Mouse (Mus musculus): ENCODE results near the gene Eef2. TPM values are rescaled to one million over a fixed set of nuclear protein-coding genes. Genes with fewer than 3 reads are reported as not detected.

The Eef2 gene
- total RNA-seq, 4 experiments from 2014 or later, result 928 to 998 (median 954) TPM

Other genes starting within 250 kb of the Eef2 start
- gene Gadd45b, start 246.6 kb upstream of the Eef2 start, total RNA-seq (2022), result 10 to 100 TPM; 13.8 to 24.0 (median 20.6) TPM
- gene Gng7, start 161.7 kb upstream of the Eef2 start, total RNA-seq (2022), result 100 to 1,000 TPM; 204 to 252 (median 224) TPM
- gene Diras1, start 151.0 kb upstream of the Eef2 start, total RNA-seq (2022), result 100 to 1,000 TPM; 115 to 131 (median 118) TPM
- 10 to 100 TPM; 53.9 to 58.9 (median 56.4) TPM for gene Slc39a3, start 139.2 kb upstream of the Eef2 start, total RNA-seq (2022)
- gene Sgta, start 116.5 kb upstream of the Eef2 start, total RNA-seq (2022), result 100 to 1,000 TPM; 165 to 176 (median 169) TPM
- 10 to 100 TPM; 37.2 to 47.4 (median 43.3) TPM for gene Thop1, start 106.6 kb upstream of the Eef2 start, total RNA-seq (2022)
- under 1 TPM in 3 of 4 experiments, not detected in 1; 0.28 to 0.48 (median 0.37) TPM for gene Creb3l3, start 77.8 kb upstream of the Eef2 start, total RNA-seq (2022)
- 100 to 1,000 TPM; 121 to 132 (median 126) TPM for gene Map2k2, start 70.7 kb upstream of the Eef2 start, total RNA-seq (2022)
- gene Zbtb7a, start 41.4 kb upstream of the Eef2 start, total RNA-seq (2022), result 100 to 1,000 TPM; 106 to 115 (median 112) TPM
- gene Pias4, start 8.7 kb upstream of the Eef2 start, total RNA-seq (2022), result 10 to 100 TPM; 22.0 to 30.4 (median 27.9) TPM
- gene Dapk3, start 6.4 kb downstream of the Eef2 start, total RNA-seq (2022), result 10 to 100 TPM; 65.1 to 70.9 (median 68.9) TPM
- gene 4930442H23Rik, start 7.2 kb downstream of the Eef2 start, total RNA-seq (2022), result not detected
- under 1 TPM in 1 of 4 experiments, not detected in 3; 0.18 TPM for gene Nmrk2, start 25.4 kb downstream of the Eef2 start, total RNA-seq (2022)
- gene Atcay, start 54.2 kb downstream of the Eef2 start, total RNA-seq (2022), result 100 to 1,000 TPM; 165 to 189 (median 171) TPM
- gene Zfr2, start 56.5 kb downstream of the Eef2 start, total RNA-seq (2022), result 10 to 100 TPM; 58.4 to 65.1 (median 60.8) TPM
- gene Matk, start 76.3 kb downstream of the Eef2 start, total RNA-seq (2022), result 100 to 1,000 TPM; 167 to 192 (median 183) TPM
- gene Mrpl54, start 90.3 kb downstream of the Eef2 start, total RNA-seq (2022), result 10 to 100 TPM; 39.8 to 51.5 (median 47.8) TPM
- gene Apba3, start 90.3 kb downstream of the Eef2 start, total RNA-seq (2022), result 10 to 100 TPM; 24.3 to 38.6 (median 27.6) TPM
- under 1 TPM in 3 of 4 experiments, not detected in 1; 0.23 to 1.00 (median 0.27) TPM for gene Tjp3, start 115.0 kb downstream of the Eef2 start, total RNA-seq (2022)
- gene Pip5k1c, start 116.3 kb downstream of the Eef2 start, total RNA-seq (2022), result 100 to 1,000 TPM; 355 to 367 (median 361) TPM
- 10 to 100 TPM; 27.7 to 30.9 (median 29.2) TPM for gene Cactin, start 144.5 kb downstream of the Eef2 start, total RNA-seq (2022)
- 1 to 10 TPM in 2 of 4 experiments, under 1 TPM in 2; 0.63 to 1.3 (median 0.93) TPM for gene Tbxa2r, start 152.1 kb downstream of the Eef2 start, total RNA-seq (2022)
- 1 to 10 TPM; 2.0 to 2.3 (median 2.2) TPM for gene Gipc3, start 166.6 kb downstream of the Eef2 start, total RNA-seq (2022)
- gene Hmg20b, start 173.8 kb downstream of the Eef2 start, total RNA-seq (2022), result 10 to 100 TPM; 20.2 to 31.9 (median 27.2) TPM
- 10 to 100 TPM; 36.8 to 42.2 (median 37.9) TPM for gene Mfsd12, start 180.9 kb downstream of the Eef2 start, total RNA-seq (2022)
- gene 4930404N11Rik, start 189.2 kb downstream of the Eef2 start, total RNA-seq (2022), result 1 to 10 TPM in 3 of 4 experiments, under 1 TPM in 1; 0.77 to 2.4 (median 1.2) TPM
- 10 to 100 TPM; 66.8 to 73.4 (median 70.6) TPM for gene Fzr1, start 201.9 kb downstream of the Eef2 start, total RNA-seq (2022)
- 10 to 100 TPM; 81.4 to 89.7 (median 85.5) TPM for gene Dohh, start 207.8 kb downstream of the Eef2 start, total RNA-seq (2022)
- 1 to 10 TPM; 2.0 to 5.2 (median 4.0) TPM for gene Gm48551, start 207.8 kb downstream of the Eef2 start, total RNA-seq (2022)
- 1 to 10 TPM; 2.5 to 3.3 (median 2.6) TPM for gene Gm48552, start 212.4 kb downstream of the Eef2 start, total RNA-seq (2022)
- gene Smim24, start 216.4 kb downstream of the Eef2 start, total RNA-seq (2022), result 1 to 10 TPM in 2 of 4 experiments, under 1 TPM in 2; 0.50 to 1.6 (median 0.84) TPM